Mouse (Mus musculus): ENCODE measurements around the gene Vmn1r33.
"Not testable (repeated sequence)": the region's sequence is repeated elsewhere in the genome, so short reads cannot be mapped to it uniquely, and the experiment has no call there.

Gene Vmn1r33

GRCm38 (mm10) chr6:66618182-66618581, at the start of gene Vmn1r33:
Vmn1r33 (minus strand) TSS chr6:66618282.
- not testable (repeated sequence) for DNase-seq (ENCODE audit: low spot score in 2 of 2)

- DNase-seq (ENCODE audit: low spot score in 2 of 2): no peak
These were observed 25.7 kb upstream of the Vmn1r33 start, which contains the start of gene Vmn1r34 for GRCm38 (mm10) chr6:66643779-66644178. Vmn1r34 (minus strand) TSS chr6:66643879.

- DNase-seq (ENCODE audit: low spot score in 2 of 2): no peak
These were observed 22.3 kb downstream of the Vmn1r33 start for GRCm38 (mm10) chr6:66595804-66596203.
